Mouse (Mus musculus) heart, embryonic 11.5 days (tissue): ENCODE data around the gene Olfr90. TPM values are rescaled to one million over a fixed set of nuclear protein-coding genes. Genes with fewer than 3 reads are reported as not detected.

Experiments used
- ATAC-seq: fragments of 200-750 bp; cut with Nextera tagmentation; replicated peaks from 2 replicates; pipeline ENCODE4 v1.8.0; 2017; ENCODE audit warnings: moderate library complexity; ENCODE audit not compliant: insufficient number of reproducible peaks, low FRiP score, low TSS enrichment
- H3K27ac ChIP-seq: fragments of 300-500 bp; sonication (generic); 2 replicates; pipeline ENCODE4 v1.5.1; 2014; ENCODE audit warnings: mild to moderate bottlenecking, low read depth, low read length
- H3K27me3 ChIP-seq: fragments of 300-500 bp; sonication (generic); 2 replicates; pipeline ENCODE4 v1.6.1; 2014; ENCODE audit warnings: mild to moderate bottlenecking, low read length, mixed read lengths; ENCODE audit not compliant: control insufficient read depth, insufficient read depth
- H3K36me3 ChIP-seq: fragments of 300-500 bp; sonication (generic); 2 replicates; pipeline ENCODE4 v1.6.1; 2014; ENCODE audit warnings: mild to moderate bottlenecking, low read length, moderate library complexity, mixed read lengths; ENCODE audit not compliant: control insufficient read depth, insufficient read depth
- H3K4me1 ChIP-seq: fragments of 300-500 bp; sonication (generic); 2 replicates; pipeline ENCODE4 v1.6.1; 2014; ENCODE audit warnings: low read length; ENCODE audit not compliant: control insufficient read depth, insufficient read depth
- H3K4me2 ChIP-seq: fragments of 300-500 bp; sonication (generic); 2 replicates; pipeline ENCODE4 v1.6.1; 2014; ENCODE audit warnings: mild to moderate bottlenecking, moderate library complexity
- H3K4me3 ChIP-seq: fragments of 300-500 bp; sonication (generic); 2 replicates; pipeline ENCODE4 v1.5.1; 2014; ENCODE audit warnings: low read depth, low read length
- H3K9ac ChIP-seq: fragments of 300-500 bp; sonication (generic); 2 replicates; pipeline ENCODE4 v1.6.1; 2014; ENCODE audit warnings: mild to moderate bottlenecking, low read depth, low read length, moderate library complexity
- H3K9me3 ChIP-seq: fragments of 300-500 bp; sonication (generic); replicated peaks from 2 replicates; pipeline ENCODE4 v1.6.1; 2016; ENCODE audit warnings: low read length; ENCODE audit not compliant: control insufficient read depth
- WGBS: fragments of 180-500 bp; shearing (Covaris S2); extraction: QIAGEN DNeasy Blood & Tissue Kit; methylation state at CpG from one replicate; pipeline ENCODE4 v1.1.7; 2014; ENCODE audit not compliant: insufficient replicate concordance; 5-methylcytosine and 5-hydroxymethylcytosine counted together
- polyA plus RNA-seq: library from polyadenylated mRNA; unstranded; fragments of >200 nt; fragmentation: Nextera tagmentation; extraction: Ambion mirVana; gene quantifications from 2 replicates; pipeline ENCODE4 v1.2.1, GENCODE M21; 2014

Gene Olfr90
- polyA plus RNA-seq, 1 experiment from 2014 or later, result not detected

DNA sequence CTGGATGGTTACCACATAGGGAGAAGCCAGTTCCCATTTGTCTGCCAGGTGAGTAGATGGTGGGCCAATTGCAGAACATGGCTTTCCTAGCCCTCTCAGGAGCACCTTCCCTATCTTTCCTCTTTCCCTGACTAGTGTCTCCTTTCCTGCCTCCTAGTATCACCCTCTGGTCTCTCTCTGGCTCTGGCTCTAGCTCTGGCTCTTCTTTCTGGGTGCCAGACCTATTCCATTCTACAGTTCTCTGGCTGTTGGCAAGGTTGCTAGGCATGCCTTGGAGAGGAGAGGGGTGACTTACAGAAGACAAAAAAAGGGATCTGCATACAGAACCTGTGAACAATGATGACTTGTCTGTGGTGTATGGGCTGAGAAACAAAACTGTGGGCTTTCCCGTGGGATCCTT lies 20.4 kb downstream of the Olfr90 start:
- H3K4me1 ChIP-seq, result no peaks in the 10 kb centered on the region
- no peak overlapping the region for H3K4me2 ChIP-seq
- H3K4me3 ChIP-seq, result no peak overlapping the region
- ATAC-seq, result no peak
- WGBS, result 97% methylated on average over 1 of the region's 1 CpGs
- H3K27me3 ChIP-seq, result no peaks in the 10 kb centered on the region
- H3K9ac ChIP-seq, result no peak overlapping the region
- H3K27ac ChIP-seq, result no peak overlapping the region
- peaks cover 29% of the 10 kb centered on the region for H3K36me3 ChIP-seq
- no peaks in the 10 kb centered on the region for H3K9me3 ChIP-seq

DNA sequence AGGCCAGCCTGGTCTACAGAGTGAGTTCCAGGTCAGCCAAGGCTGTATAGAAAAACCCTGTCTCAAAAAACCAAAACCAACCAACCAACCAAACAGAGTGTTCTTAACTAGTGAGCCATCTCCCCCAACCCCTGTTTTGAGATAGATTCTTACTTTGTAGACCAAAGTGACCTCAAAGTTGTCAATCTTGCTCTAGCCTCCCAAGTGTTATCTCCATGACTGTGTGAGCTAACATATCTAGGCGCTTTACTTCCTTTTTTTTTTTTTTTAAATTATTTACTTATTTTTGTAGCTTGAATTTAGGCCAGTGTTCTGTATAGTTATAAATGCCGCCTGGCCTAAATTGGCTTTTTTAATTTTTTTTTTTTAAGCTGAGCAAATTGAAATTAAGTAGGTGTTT lies 22.3 kb downstream of the Olfr90 start:
- H3K4me3 ChIP-seq, result no peak overlapping the region
- H3K9me3 ChIP-seq, result no peaks in the 10 kb centered on the region
- no peaks in the 10 kb centered on the region for H3K4me1 ChIP-seq
- no peak overlapping the region for H3K9ac ChIP-seq
- no peaks in the 10 kb centered on the region for H3K27me3 ChIP-seq
- H3K4me2 ChIP-seq, result no peak overlapping the region
- WGBS, result 91% methylated on average over 2 of the region's 2 CpGs
- ATAC-seq, result no peak
- no peak overlapping the region for H3K27ac ChIP-seq
- peaks cover 32% of the 10 kb centered on the region for H3K36me3 ChIP-seq

DNA sequence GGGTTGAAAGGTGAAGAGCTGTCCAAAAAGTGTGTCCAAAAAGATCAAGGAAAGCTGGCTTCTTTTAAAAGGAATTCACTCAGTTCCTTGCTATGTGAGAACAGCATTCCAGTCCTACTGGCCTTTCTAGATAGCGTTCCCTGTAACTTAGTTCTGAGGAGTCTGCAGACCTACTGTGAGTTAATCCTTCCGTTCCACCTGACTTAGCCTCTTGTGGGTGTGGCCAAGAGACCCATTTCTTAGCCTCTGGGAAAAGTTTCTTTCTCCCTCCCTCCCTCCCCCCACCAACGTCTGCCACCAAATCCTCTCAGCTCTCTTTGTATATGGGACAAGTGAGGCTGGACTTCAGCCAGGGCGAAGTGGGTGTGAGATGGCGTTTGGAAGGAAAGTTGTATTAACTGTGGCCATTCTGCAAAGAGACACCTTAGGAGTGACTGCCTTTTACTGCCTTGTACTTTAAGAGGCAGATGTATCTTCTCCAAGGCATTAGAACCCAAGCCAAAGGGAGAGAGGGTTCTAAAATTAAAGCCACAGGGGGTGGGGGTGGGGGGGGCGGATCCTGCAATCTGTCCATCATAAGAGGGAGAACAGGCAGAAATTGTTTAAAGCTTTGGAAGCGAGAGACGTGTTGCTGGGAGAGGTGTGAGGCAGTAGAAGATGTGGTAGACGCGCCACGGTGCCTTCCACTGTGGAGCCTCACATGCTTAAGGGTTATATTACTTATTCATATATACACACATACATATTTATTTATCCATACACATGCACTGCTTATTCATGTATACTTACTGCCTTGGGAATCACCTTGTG lies 24.4 kb downstream of the Olfr90 start:
- H3K4me3 ChIP-seq, result no peak overlapping the region
- no peaks in the 10 kb centered on the region for H3K4me1 ChIP-seq
- 76% methylated on average over 11 of the region's 11 CpGs for WGBS
- H3K27me3 ChIP-seq, result no peaks in the 10 kb centered on the region
- H3K27ac ChIP-seq, result no peak overlapping the region
- H3K9me3 ChIP-seq, result no peaks in the 10 kb centered on the region
- H3K4me2 ChIP-seq, result no peak overlapping the region
- peaks cover 21% of the 10 kb centered on the region for H3K36me3 ChIP-seq
- no peak for ATAC-seq
- no peak overlapping the region for H3K9ac ChIP-seq

DNA sequence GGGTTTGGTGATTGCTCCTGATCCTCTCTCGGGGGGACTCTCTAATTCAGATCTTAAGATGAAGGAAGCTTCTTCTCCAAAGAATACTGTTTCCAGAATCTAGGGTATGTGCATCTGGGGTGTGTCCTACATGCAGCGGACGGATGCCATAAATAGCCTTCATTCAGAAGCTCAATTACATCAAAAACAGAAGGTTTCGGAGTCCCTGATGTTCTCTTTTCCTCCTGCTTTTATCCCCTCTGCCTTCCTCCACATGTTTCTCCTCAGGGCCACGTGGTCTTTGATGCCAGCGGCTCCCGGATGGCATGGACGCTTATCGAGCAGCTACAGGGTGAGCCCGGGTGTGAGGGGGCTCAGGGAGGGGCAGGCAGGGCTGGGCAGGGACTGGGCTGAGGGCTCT lies 25.2 kb downstream of the Olfr90 start:
- ATAC-seq, result no peak
- peaks cover 21% of the 10 kb centered on the region for H3K36me3 ChIP-seq
- 72% methylated on average over 10 of the region's 10 CpGs for WGBS
- H3K4me3 ChIP-seq, result no peak overlapping the region
- H3K4me2 ChIP-seq, result no peak overlapping the region
- H3K9ac ChIP-seq, result no peak overlapping the region
- no peaks in the 10 kb centered on the region for H3K27me3 ChIP-seq
- H3K4me1 ChIP-seq, result no peaks in the 10 kb centered on the region
- H3K9me3 ChIP-seq, result no peaks in the 10 kb centered on the region
- no peak overlapping the region for H3K27ac ChIP-seq

DNA sequence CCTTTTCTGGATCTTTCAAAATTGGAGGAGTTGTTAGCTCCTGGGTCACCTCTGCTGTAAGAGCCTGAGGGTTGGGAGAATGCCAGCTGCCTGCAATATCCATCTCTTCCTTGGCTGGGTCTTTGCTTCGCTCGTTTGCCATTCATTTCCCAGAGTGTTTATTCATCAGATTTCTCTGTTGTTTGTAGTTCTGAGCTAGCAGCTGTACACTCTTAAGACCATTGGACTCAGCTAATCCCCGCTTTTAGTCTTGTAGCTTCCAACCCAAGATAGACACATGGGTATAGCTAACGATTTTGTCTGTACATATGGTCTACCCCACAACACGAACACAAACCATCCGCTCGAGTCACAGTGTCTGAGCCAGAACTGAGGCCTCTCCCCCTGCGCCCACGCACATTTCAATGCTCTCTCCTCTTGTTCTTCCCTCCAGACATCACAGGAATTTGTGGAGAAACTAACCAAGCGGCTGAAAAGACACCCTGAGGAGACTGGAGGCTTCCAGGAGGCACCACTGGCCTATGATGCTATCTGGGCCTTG lies 26.1 kb downstream of the Olfr90 start:
- H3K4me2 ChIP-seq, result no peak overlapping the region
- H3K4me1 ChIP-seq, result no peaks in the 10 kb centered on the region
- H3K9ac ChIP-seq, result no peak overlapping the region
- H3K9me3 ChIP-seq, result no peaks in the 10 kb centered on the region
- no peak overlapping the region for H3K27ac ChIP-seq
- no peak for ATAC-seq
- peaks cover 19% of the 10 kb centered on the region for H3K36me3 ChIP-seq
- no peak overlapping the region for H3K4me3 ChIP-seq
- H3K27me3 ChIP-seq, result no peaks in the 10 kb centered on the region
- WGBS, result 85% methylated on average over 10 of the region's 10 CpGs

DNA sequence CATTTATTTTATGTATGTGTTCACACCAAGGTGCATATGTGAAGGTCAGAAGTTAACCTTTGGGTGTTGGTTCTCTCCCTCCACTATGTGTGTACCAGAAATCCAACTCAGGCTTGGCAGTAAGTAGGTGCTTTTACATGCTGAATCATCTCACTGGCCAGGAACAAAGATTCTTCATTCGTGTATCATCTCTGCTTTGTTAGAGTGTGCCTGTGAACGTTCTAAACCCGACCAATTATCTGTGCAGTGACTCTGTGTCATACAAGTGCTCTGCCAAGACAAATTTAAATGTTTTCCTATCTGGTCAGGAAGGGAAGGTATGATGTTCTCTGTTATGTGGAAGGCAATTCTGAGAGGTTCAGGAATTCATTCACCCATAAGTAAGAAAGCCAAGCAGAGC lies 26.9 kb downstream of the Olfr90 start:
- Histone ChIP-seq H3K9me3 (no peaks in the 10 kb centered on the region), H3K9ac (no peak overlapping the region), H3K36me3 (peaks cover 18% of the 10 kb centered on the region), H3K27ac (no peak overlapping the region), H3K4me2 (no peak overlapping the region), H3K27me3 (no peaks in the 10 kb centered on the region), H3K4me3 (no peak overlapping the region), H3K4me1 (no peaks in the 10 kb centered on the region)
- WGBS, result 83% methylated on average over 3 of the region's 3 CpGs
- ATAC-seq, result no peak

DNA sequence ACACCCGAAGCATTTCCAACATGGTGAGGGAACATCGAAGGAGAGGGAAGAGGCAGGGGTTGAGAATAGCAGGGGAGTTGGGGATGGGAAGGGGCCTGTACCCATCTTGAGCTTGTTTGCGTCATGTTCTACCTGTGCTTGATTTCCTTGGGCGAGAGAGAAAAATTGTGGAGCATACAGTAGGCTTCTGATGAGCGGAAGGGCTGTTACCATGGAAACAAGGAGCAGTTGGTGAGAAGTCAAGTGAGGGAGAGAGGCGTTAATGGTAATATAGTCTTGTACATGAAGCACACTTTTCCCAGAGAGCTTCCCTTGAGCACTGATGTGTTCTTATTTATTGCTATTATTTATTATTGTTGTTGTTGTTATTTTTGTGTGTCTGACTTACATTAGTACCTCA lies 31.3 kb downstream of the Olfr90 start:
- Histone ChIP-seq H3K9me3 (no peaks in the 10 kb centered on the region), H3K4me1 (no peaks in the 10 kb centered on the region), H3K4me3 (no peak overlapping the region), H3K4me2 (no peak overlapping the region), H3K27ac (no peak overlapping the region), H3K36me3 (peaks cover 2% of the 10 kb centered on the region; the same call in 1 of the 2 replicates), H3K9ac (no peak overlapping the region), H3K27me3 (no peaks in the 10 kb centered on the region)
- WGBS, result 92% methylated on average over 6 of the region's 6 CpGs
- ATAC-seq, result no peak

DNA sequence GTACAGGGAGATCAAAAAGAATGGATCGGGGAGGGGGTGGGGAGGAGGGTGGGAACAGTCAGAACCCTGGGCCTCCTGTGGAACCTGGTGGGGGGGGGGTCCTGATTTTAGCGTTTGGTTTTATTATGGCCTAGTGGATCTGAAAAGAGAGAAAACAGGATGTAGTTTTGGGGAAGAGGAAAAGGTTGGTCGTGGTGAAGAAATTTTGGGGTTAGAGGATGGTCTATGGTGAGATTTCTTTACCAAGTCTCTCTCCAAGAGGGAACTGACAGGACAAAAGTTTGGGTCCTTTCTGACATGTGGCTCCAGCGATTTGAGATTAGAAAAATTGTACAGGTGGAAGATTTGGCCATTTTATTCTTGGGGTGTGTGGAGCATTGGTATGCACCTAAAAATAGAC lies 36.6 kb downstream of the Olfr90 start:
- Histone ChIP-seq H3K27me3 (peaks cover 15% of the 10 kb centered on the region), H3K36me3 (no peaks in the 10 kb centered on the region), H3K9ac (no peak overlapping the region), H3K4me2 (no peak overlapping the region), H3K27ac (no peak overlapping the region), H3K4me3 (no peak overlapping the region), H3K9me3 (no peaks in the 10 kb centered on the region), H3K4me1 (peaks cover 14% of the 10 kb centered on the region)
- no peak for ATAC-seq
- 59% methylated on average over 4 of the region's 4 CpGs for WGBS

DNA sequence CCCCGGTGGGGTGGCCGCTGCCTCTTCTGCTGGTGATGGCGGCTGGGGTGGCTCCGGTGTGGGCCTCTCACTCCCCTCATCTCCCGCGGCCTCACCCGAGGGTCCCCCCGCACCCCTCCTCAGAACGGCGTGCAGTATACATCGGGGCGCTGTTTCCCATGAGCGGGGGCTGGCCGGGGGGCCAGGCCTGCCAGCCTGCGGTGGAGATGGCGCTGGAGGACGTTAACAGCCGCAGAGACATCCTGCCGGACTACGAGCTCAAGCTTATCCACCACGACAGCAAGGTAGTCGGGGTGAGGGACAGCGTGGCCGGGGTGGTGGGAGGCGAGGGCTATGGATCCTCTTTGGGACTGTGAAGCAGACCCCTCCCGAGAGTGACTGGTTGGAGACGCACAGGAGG lies 37.4 kb downstream of the Olfr90 start:
- WGBS, result 2% methylated on average over 27 of the region's 27 CpGs
- Histone ChIP-seq H3K4me1 (peaks cover 15% of the 10 kb centered on the region), H3K4me2 (peak overlapping the region; percentile 96), H3K36me3 (no peaks in the 10 kb centered on the region), H3K4me3 (peak overlapping the region; percentile 62), H3K27me3 (peaks cover 15% of the 10 kb centered on the region), H3K9me3 (no peaks in the 10 kb centered on the region), H3K9ac (peak overlapping the region; percentile 73), H3K27ac (no peak overlapping the region)
- peak; percentile 12; the same call in 1 of the 2 replicates for ATAC-seq
